Mouse (Mus musculus): ENCODE results near the gene Uqcc2.

DNA sequence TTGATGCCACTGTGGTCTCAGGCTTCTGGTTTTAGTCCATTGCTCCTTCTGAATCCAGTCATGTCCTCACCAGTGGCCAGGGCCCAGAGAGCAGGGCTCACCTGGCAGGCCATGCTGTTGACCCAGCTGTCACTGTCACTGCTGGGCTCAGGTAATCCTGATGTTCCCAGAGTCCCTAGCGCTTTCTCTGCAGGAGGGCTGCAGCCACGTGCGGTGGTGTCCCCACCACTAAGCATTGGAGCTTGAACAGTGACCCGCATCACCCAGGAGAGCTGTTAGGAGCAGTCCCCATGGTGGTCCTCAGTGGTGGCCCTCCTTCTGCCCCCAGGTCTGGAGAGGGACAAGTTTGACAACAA lies 14.2 kb downstream of the Uqcc2 start:
- no peak for TF ChIP-seq CTCF (IDR thresholded peaks at IDR 0.05; ENCODE audit: extremely low read depth, insufficient read depth, insufficient read length, insufficient replicate concordance)
- TF ChIP-seq POLR2A (IDR thresholded peaks at IDR 0.05; ENCODE audit: low read depth, low read length), result no peak
